Mouse (Mus musculus) left cerebral cortex, postnatal 4 days (tissue): ENCODE measurements around the gene Tpbpb. TPM values are rescaled to one million over a fixed set of nuclear protein-coding genes. Genes with fewer than 3 reads are reported as not detected.
"Not testable (repeated sequence)": the region's sequence is repeated elsewhere in the genome, so short reads cannot be mapped to it uniquely, and the experiment has no call there.

Experiments used
- DNase-seq: peaks from one replicate; pipeline ENCODE4 v3.0.0-alpha.2; 2022
- intact Hi-C: fragments of 180-260 bp; cut with DNase I; formaldehyde crosslinking; loops from one replicate; pipeline ENCODE4 v1.15.1; 2025
- total RNA-seq, 2 experiments: library from RNA; stranded (reverse); gene quantifications; 2 replicates each; pipeline ENCODE4 v1.2.3; 2021

Gene Tpbpb
- total RNA-seq, result not detected

DNA sequence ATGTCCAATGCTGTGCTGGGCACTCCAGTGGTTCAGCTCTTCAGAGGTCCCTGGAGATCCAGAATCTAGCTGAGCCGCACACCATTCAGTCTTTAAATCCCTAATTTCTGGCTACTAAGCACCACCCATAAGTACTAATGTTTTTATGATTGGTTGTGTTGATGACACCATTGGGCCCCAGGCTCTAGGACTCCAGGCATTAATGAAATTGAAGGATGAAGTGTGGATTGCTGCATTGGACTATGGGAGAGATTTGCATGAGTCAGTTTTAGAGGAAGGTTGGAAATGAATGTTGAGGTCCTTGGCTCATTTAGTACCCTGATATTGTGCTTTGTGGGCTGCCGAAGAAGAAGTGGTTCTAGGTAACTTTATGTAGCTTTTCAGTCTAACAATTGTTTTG, at the start of gene Tpbpb:
Gene Tpbpb (minus strand): TSS at position 101 of the 400 bp plus-strand sequence.
- intact Hi-C loops, DNase-seq: not testable (repeated sequence)

GRCm38 (mm10) chr13:60941884-60942283, 37.2 kb upstream of the Tpbpb start, which contains the start of gene Tpbpa:
Gene Tpbpa, minus strand, starts transcription at chr13:60941984.
- intact Hi-C loops, result not testable (repeated sequence)

DNA sequence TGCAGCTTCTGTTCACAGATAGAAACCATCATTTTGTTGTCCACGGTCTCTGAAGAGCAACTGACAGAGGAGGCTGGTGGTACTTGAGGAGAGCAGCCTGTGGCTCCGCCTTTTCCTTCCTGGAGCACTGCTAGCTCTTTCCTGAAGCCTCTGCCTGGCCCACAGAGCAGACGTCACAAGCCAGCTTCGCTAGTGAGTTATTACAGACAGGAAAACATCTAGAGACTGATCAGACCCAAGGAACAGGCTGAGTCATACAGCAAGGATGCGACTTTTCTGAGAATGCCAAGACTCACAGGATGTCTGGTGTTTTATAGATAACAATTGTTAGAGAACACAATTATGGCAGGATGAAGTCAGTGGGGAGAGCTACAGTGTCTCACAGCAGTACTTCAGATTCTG, 31.8 kb upstream of the Tpbpb start, which contains the start of the genes Gm49391 and Ctla2a:
Gene Gm49391 (minus strand): TSS at position 72 of the 402 bp plus-strand sequence.
Gene Ctla2a (minus strand): TSS at position 126 of the 402 bp plus-strand sequence.
- intact Hi-C loops, result no loop called here
- DNase-seq, result no peak

More at GRCm38 (mm10) chr13:60941884-60942283, 37.2 kb upstream of the Tpbpb start, which contains the start of gene Tpbpa:
- DNase-seq, result not testable (repeated sequence)

DNA sequence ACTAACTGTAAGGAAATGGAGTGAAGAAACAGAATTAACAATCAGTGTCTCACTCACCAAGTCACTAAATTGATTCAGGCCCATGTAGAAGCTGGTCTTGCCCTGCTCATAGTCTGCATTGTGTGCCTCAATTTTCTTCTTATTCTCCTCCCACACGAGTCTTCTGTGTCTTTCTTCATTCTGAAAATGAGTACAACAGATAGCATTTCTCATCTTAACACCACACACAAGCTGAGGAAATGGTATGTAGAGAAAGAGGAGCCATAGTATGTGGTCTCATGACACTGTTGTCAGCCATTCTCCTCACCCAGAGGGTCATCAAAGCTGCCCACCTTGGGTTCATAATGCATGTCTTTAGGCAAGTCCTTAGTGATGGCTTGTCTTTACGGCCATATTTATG, 30.8 kb upstream of the Tpbpb start, which contains the start of gene Gm49393:
Gene Gm49393 (minus strand): TSS at position 101 of the 400 bp plus-strand sequence.
- intact Hi-C loops, DNase-seq: not testable (repeated sequence)

DNA sequence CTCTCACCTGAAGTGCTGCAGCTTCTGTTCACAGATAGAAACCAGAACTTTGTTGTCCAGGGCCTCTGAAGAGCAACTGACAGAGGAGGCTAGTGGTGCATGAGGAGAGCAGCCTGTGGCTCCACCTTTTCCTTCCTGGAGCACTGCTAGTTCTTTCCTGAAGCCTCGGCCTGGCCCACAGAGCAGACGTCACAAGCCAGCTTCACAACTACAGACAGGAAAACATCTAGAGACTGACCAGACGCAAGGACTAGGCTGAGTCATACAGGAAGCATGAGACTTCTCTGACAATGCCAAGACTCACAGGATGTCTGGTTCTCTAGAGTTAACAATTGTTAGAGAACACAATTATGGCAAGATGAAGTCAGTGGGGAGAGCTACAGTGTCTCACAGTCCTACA, 7.4 kb downstream of the Tpbpb start, which contains the start of gene Ctla2b:
Gene Ctla2b (minus strand): TSS at position 120 of the 400 bp plus-strand sequence.
- DNase-seq, result no peak
- intact Hi-C loops, result no loop called here

DNA sequence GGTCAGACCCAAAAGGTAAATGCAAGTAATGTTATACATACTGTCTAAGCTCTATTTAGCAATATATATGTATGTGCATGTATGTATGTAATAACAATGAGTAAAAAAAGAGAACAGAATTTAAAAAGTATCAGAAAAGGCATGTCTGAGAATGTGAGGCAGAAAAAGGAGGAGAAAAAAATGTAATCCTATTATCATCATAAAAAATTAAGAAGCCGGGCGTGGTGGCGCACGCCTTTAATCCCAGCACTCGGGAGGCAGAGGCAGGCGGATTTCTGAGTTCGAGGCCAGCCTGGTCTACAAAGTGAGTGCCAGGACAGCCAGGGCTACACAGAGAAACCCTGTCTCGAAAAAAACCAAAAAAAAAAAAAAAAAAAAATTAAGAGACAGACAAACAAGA, 7.9 kb downstream of the Tpbpb start, which contains the start of gene Gm49392:
Gene Gm49392 (minus strand): TSS at position 101 of the 400 bp plus-strand sequence.
- intact Hi-C loops, DNase-seq: not testable (repeated sequence)

- intact Hi-C loops, result no loop called here
Measured at GRCm38 (mm10) chr13:60895406-60896160, 9.1 kb downstream of the Tpbpb start.

GRCm38 (mm10) chr13:60892301-60892700, 12.4 kb downstream of the Tpbpb start:
- intact Hi-C loops, result no loop called here
- no peak for DNase-seq

More at GRCm38 (mm10) chr13:60895406-60896160, 9.1 kb downstream of the Tpbpb start:
- no peak for DNase-seq

DNA sequence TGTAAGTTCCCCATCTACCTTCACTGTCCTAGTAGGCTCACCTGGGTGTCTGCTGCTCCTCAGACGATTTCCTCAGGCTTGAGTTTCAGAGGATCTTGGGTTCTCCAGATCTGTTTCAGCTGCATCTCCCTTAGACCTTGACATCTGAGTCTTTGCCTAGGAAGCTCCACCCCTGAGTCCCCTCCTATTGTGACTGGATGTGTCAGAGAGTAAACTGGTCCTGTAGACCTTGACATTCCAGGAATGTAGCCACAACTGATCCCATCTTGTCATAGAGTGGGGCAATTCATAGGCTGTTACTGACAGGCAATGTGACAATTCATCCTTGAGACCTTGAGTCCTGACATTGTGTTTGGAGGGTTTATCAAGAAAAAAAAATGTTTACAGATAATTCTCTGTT, 40.4 kb downstream of the Tpbpb start, which contains the start of gene 4930486L24Rik:
Gene 4930486L24Rik (minus strand): TSS at position 195 of the 400 bp plus-strand sequence.
- intact Hi-C loops, result no loop called here

More for the DNA sequence above, 40.4 kb downstream of the Tpbpb start, which contains the start of gene 4930486L24Rik:
- no peak for DNase-seq

Other genes with a start within 250 kb of the Tpbpb start
- not detected for gene BC051665, start 118.5 kb downstream of the Tpbpb start, total RNA-seq
- gene Ctsll3, start 102.0 kb downstream of the Tpbpb start, total RNA-seq, result not detected
- not detected for gene 4930486L24Rik, start 40.4 kb downstream of the Tpbpb start, total RNA-seq
- gene Gm49392, start 8.0 kb downstream of the Tpbpb start, total RNA-seq, result not detected
- gene Ctla2b, start 7.4 kb downstream of the Tpbpb start, total RNA-seq, result 1 to 10 TPM in 1 of 2 experiments, not detected in 1; 2.1 TPM
- not detected for gene Gm49393, start 30.7 kb upstream of the Tpbpb start, total RNA-seq
- 1 to 10 TPM; 1.2 to 2.5 TPM for gene Gm49391, start 31.7 kb upstream of the Tpbpb start, total RNA-seq
- 10 to 100 TPM; 14.8 to 16.7 TPM for gene Ctla2a, start 31.7 kb upstream of the Tpbpb start, total RNA-seq
- gene Tpbpa, start 37.1 kb upstream of the Tpbpb start, total RNA-seq, result not detected
- not detected for gene Ctsj, start 101.1 kb upstream of the Tpbpb start, total RNA-seq
- not detected for gene Ctsq, start 135.8 kb upstream of the Tpbpb start, total RNA-seq